Mouse (Mus musculus) midbrain, embryonic 11.5 days (tissue): Measurements from ENCODE around the gene Tnrc18. TPM values are rescaled to one million over a fixed set of nuclear protein-coding genes. Genes with fewer than 3 reads are reported as not detected.

ENCODE experiments used
- ATAC-seq: fragments of 200-750 bp; cut with Nextera tagmentation; 2 replicates; pipeline ENCODE4 v1.8.0; 2017; ENCODE audit warnings: moderate TSS enrichment, moderate library complexity; ENCODE audit not compliant: low FRiP score
- DNase-seq: peaks from one replicate; pipeline ENCODE4 v3.0.0; 2015; ENCODE audit warnings: low spot score; ENCODE audit errors: missing footprints
- H3K27ac ChIP-seq: fragments of 300-500 bp; sonication (generic); 2 replicates; pipeline ENCODE4 v1.5.1; 2014; ENCODE audit warnings: low read depth, low read length
- H3K27me3 ChIP-seq: fragments of 300-500 bp; sonication (generic); 2 replicates; pipeline ENCODE4 v1.6.1; 2014; ENCODE audit warnings: mild to moderate bottlenecking, low read length, moderate library complexity, mixed read lengths; ENCODE audit not compliant: control insufficient read depth, insufficient read depth
- H3K36me3 ChIP-seq: fragments of 300-500 bp; sonication (generic); 2 replicates; pipeline ENCODE4 v1.6.1; 2014; ENCODE audit warnings: mild to moderate bottlenecking, low read length, moderate library complexity, mixed read lengths; ENCODE audit not compliant: control insufficient read depth, insufficient read depth
- H3K4me1 ChIP-seq: fragments of 300-500 bp; sonication (generic); 2 replicates; pipeline ENCODE4 v1.6.1; 2014; ENCODE audit warnings: low read length; ENCODE audit not compliant: control insufficient read depth, insufficient read depth
- H3K4me2 ChIP-seq: fragments of 300-500 bp; sonication (generic); 2 replicates; pipeline ENCODE4 v1.6.1; 2014; ENCODE audit warnings: mild to moderate bottlenecking, moderate library complexity
- H3K4me3 ChIP-seq: fragments of 300-500 bp; sonication (generic); 2 replicates; pipeline ENCODE4 v1.5.1; 2014; ENCODE audit warnings: low read depth, low read length
- H3K9ac ChIP-seq: fragments of 300-500 bp; sonication (generic); 2 replicates; pipeline ENCODE4 v1.6.1; 2014; ENCODE audit warnings: low read length
- H3K9me3 ChIP-seq: fragments of 300-500 bp; sonication (generic); 2 replicates; pipeline ENCODE4 v1.6.1; 2016; ENCODE audit warnings: low read length; ENCODE audit not compliant: control insufficient read depth
- WGBS: fragments of 180-500 bp; shearing (Covaris S2); extraction: QIAGEN DNeasy Blood & Tissue Kit; methylation state at CpG from one replicate; pipeline ENCODE4 v1.1.7; 2014; 5-methylcytosine and 5-hydroxymethylcytosine counted together
- polyA plus RNA-seq: library from polyadenylated mRNA; unstranded; fragments of >200 nt; fragmentation: Nextera tagmentation; extraction: Ambion mirVana; gene quantifications from 2 replicates; pipeline ENCODE4 v1.2.1, GENCODE M21; 2014

The Tnrc18 gene
- polyA plus RNA-seq, 1 experiment from 2014 or later: 27.4 TPM

- Histone ChIP-seq H3K27me3 (peaks cover 11% of the 10 kb centered on the region), H3K27ac (no peak overlapping the region), H3K4me2 (peak overlapping the region; percentile 85), H3K9ac (no peak overlapping the region), H3K9me3 (no peaks in the 10 kb centered on the region), H3K4me3 (no peak overlapping the region), H3K36me3 (no peaks in the 10 kb centered on the region), H3K4me1 (peaks cover 9% of the 10 kb centered on the region)
- WGBS: 11% methylated on average over 15 of the region's 15 CpGs
- peak; percentile 62 for DNase-seq
- ATAC-seq: no peak; the same call in none of the 2 replicates
Measured at GRCm38 (mm10) chr5:142700842-142701589, 116.4 kb downstream of the Tnrc18 start.

GRCm38 (mm10) chr5:142697742-142698141 is 119.7 kb downstream of the Tnrc18 start:
- 77% methylated on average over 2 of the region's 2 CpGs for WGBS
- ATAC-seq (no peak), DNase-seq (no peak)
- Histone ChIP-seq H3K9me3 (no peaks in the 10 kb centered on the region), H3K36me3 (no peaks in the 10 kb centered on the region), H3K27me3 (peaks cover 11% of the 10 kb centered on the region), H3K4me1 (peaks cover 4% of the 10 kb centered on the region), H3K4me3 (no peak overlapping the region), H3K9ac (no peak overlapping the region), H3K4me2 (no peak overlapping the region), H3K27ac (no peak overlapping the region)

- H3K9me3 ChIP-seq: no peaks in the 10 kb centered on the region
- no peak overlapping the region for H3K4me3 ChIP-seq
Measured at GRCm38 (mm10) chr5:142696865-142697264, 120.6 kb downstream of the Tnrc18 start.

GRCm38 (mm10) chr5:142696258-142696657 is 121.2 kb downstream of the Tnrc18 start:
- Histone ChIP-seq H3K4me2 (no peak overlapping the region), H3K4me3 (no peak overlapping the region), H3K27ac (no peak overlapping the region), H3K27me3 (peaks cover 9% of the 10 kb centered on the region), H3K9me3 (no peaks in the 10 kb centered on the region), H3K4me1 (no peaks in the 10 kb centered on the region; the same call in 1 of the 2 replicates), H3K9ac (no peak overlapping the region), H3K36me3 (no peaks in the 10 kb centered on the region)
- 25% methylated on average over 6 of the region's 6 CpGs for WGBS
- DNase-seq (no peak), ATAC-seq (no peak)

More at GRCm38 (mm10) chr5:142696865-142697264, 120.6 kb downstream of the Tnrc18 start:
- H3K4me1 ChIP-seq: no peaks in the 10 kb centered on the region; the same call in 1 of the 2 replicates
- 91% methylated on average over 6 of the region's 6 CpGs for WGBS
- peaks cover 11% of the 10 kb centered on the region for H3K27me3 ChIP-seq
- H3K27ac ChIP-seq: no peak overlapping the region
- no peak overlapping the region for H3K9ac ChIP-seq
- ATAC-seq: no peak
- no peak overlapping the region for H3K4me2 ChIP-seq
- no peak for DNase-seq
- H3K36me3 ChIP-seq: no peaks in the 10 kb centered on the region

GRCm38 (mm10) chr5:142694627-142695340 is 122.7 kb downstream of the Tnrc18 start:
- no peak overlapping the region for H3K4me3 ChIP-seq
- no peak overlapping the region for H3K27ac ChIP-seq
- H3K4me2 ChIP-seq: no peak overlapping the region
- no peaks in the 10 kb centered on the region; the same call in 1 of the 2 replicates for H3K4me1 ChIP-seq
- WGBS: 15% methylated on average over 12 of the region's 12 CpGs
- ATAC-seq (no peak), DNase-seq (no peak)
- no peaks in the 10 kb centered on the region for H3K9me3 ChIP-seq
- no peaks in the 10 kb centered on the region; the same call in 1 of the 2 replicates for H3K27me3 ChIP-seq
- H3K9ac ChIP-seq: no peak overlapping the region
- H3K36me3 ChIP-seq: no peaks in the 10 kb centered on the region

- Histone ChIP-seq H3K27me3 (no peaks in the 10 kb centered on the region; the same call in 1 of the 2 replicates), H3K9me3 (no peaks in the 10 kb centered on the region), H3K4me3 (no peak overlapping the region), H3K4me2 (no peak overlapping the region), H3K27ac (no peak overlapping the region), H3K4me1 (no peaks in the 10 kb centered on the region; the same call in 1 of the 2 replicates), H3K36me3 (no peaks in the 10 kb centered on the region), H3K9ac (no peak overlapping the region)
- 62% methylated on average over 8 of the region's 8 CpGs for WGBS
- no peak for DNase-seq
- no peak for ATAC-seq
Measured at GRCm38 (mm10) chr5:142693738-142694430, 123.6 kb downstream of the Tnrc18 start.

- no peak overlapping the region for H3K4me2 ChIP-seq
- H3K27ac ChIP-seq: no peak overlapping the region
- WGBS: 69% methylated on average over 12 of the region's 12 CpGs
- no peaks in the 10 kb centered on the region; the same call in 1 of the 2 replicates for H3K27me3 ChIP-seq
- H3K9me3 ChIP-seq: no peaks in the 10 kb centered on the region
- no peak overlapping the region for H3K4me3 ChIP-seq
- H3K4me1 ChIP-seq: no peaks in the 10 kb centered on the region; the same call in 1 of the 2 replicates
- H3K36me3 ChIP-seq: no peaks in the 10 kb centered on the region
- no peak overlapping the region for H3K9ac ChIP-seq
- ATAC-seq (no peak), DNase-seq (no peak)
Measured at GRCm38 (mm10) chr5:142692971-142693737, 124.3 kb downstream of the Tnrc18 start.

GRCm38 (mm10) chr5:142692248-142692647 is 125.2 kb downstream of the Tnrc18 start, which contains the start of gene Slc29a4:
Gene Slc29a4, plus strand, starts transcription at chr5:142692512.
- H3K9ac ChIP-seq: no peak within 1 kb of the TSS
- no peak within 1 kb of the TSS for H3K4me3 ChIP-seq
- H3K27me3 ChIP-seq: no peaks in the 10 kb centered on the region
- no peaks in the 10 kb centered on the region for H3K9me3 ChIP-seq
- no peaks in the 10 kb centered on the region for H3K36me3 ChIP-seq
- H3K4me1 ChIP-seq: no peaks in the 10 kb centered on the region; the same call in 1 of the 2 replicates
- ATAC-seq: no peak
- DNase-seq: no peak
- H3K27ac ChIP-seq: no peak within 1 kb of the TSS
- H3K4me2 ChIP-seq: no peak within 1 kb of the TSS
- WGBS: 69% methylated on average over 14 of the region's 14 CpGs
